Mouse (Mus musculus): Measurements from ENCODE around the gene Vmn1r23. TPM values are rescaled to one million over a fixed set of nuclear protein-coding genes. Genes with fewer than 3 reads are reported as not detected.
"Not testable (repeated sequence)": the region's sequence is repeated elsewhere in the genome, so short reads cannot be mapped to it uniquely, and the experiment has no call there.

Gene Vmn1r23
- total RNA-seq (2012; rRNA removed) = not detected in 2 replicates
- polyA plus RNA-seq (2012; ENCODE audit: insufficient read depth in 1 of 2, insufficient read length in 2 of 2, low read depth in 1 of 2, low replicate concordance in 2 of 2, missing spikeins in 1 of 2) = not detected

DNA sequence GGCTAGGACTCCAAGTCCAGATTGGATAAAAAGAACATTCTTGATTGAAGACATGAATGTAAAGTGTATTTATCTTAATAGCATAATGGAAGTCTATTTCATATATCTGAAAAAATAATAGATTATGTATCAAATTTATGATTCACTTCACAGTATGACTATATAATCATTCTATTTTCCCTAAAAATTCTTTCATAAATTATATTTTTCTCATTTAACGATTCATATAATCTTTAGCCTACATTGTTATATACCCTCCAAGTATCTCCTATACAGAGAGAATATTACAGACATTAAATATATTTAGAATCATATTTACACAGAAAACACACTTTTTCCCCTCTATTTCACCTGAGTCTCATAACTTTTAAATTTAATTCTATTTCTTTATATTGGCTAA is at the start of gene Vmn1r23:
TSS of gene Vmn1r23 (minus strand) at position 101 of the 400 bp plus-strand sequence.
- no peak for TF ChIP-seq GATA1 (IDR thresholded peaks at IDR 0.05; ENCODE audit: low read depth, low read length)
- no peak for TF ChIP-seq HCFC1 (IDR thresholded peaks at IDR 0.05; ENCODE audit: low read depth, low read length)
- no peak for TF ChIP-seq TBP (IDR thresholded peaks at IDR 0.05; ENCODE audit: low read depth, low read length)
- TF ChIP-seq POLR2AphosphoS2 (IDR thresholded peaks at IDR 0.05; ENCODE audit: low read length) = no peak
- TF ChIP-seq MAFK (IDR thresholded peaks at IDR 0.05; ENCODE audit: borderline replicate concordance, low read depth, low read length) = no peak
- no peak for TF ChIP-seq E2F4 (IDR thresholded peaks at IDR 0.05; ENCODE audit: borderline replicate concordance, low read depth, low read length)
- TF ChIP-seq MXI1 (IDR thresholded peaks at IDR 0.05; ENCODE audit: low read depth, low read length) = no peak
- no peak for TF ChIP-seq NRF1 (IDR thresholded peaks at IDR 0.05; ENCODE audit: insufficient read depth, low read depth, low read length, poor library complexity, severe bottlenecking)
- no peak for TF ChIP-seq CHD2 (IDR thresholded peaks at IDR 0.05; ENCODE audit: low read length)
- no peak for TF ChIP-seq ETS1 (IDR thresholded peaks at IDR 0.05; ENCODE audit: low read depth, low read length)
- TF ChIP-seq SIN3A (IDR thresholded peaks at IDR 0.05; ENCODE audit: low read length) = no peak
- TF ChIP-seq TCF12 (IDR thresholded peaks at IDR 0.05; ENCODE audit: low read depth, low read length) = no peak
- no peak for TF ChIP-seq MYB (IDR thresholded peaks at IDR 0.05; ENCODE audit: low read depth, low read length)
- TF ChIP-seq POLR2A (IDR thresholded peaks at IDR 0.05; ENCODE audit: control insufficient read depth in 1 of 2, insufficient read depth in 1 of 2, low read depth in 1 of 2, low read length in 2 of 2, poor library complexity in 1 of 2) = no peak
- TF ChIP-seq JUND (IDR thresholded peaks at IDR 0.05; ENCODE audit: low read depth, low read length) = no peak
- no peak for TF ChIP-seq RAD21 (IDR thresholded peaks at IDR 0.05; ENCODE audit: low read depth, low read length)
- no peak for TF ChIP-seq SMC3 (IDR thresholded peaks at IDR 0.05; ENCODE audit: low read depth, low read length)
- no peak for TF ChIP-seq ELF1 (IDR thresholded peaks at IDR 0.05; ENCODE audit: low read depth, low read length)
- no peak for TF ChIP-seq MEF2A (IDR thresholded peaks at IDR 0.05; ENCODE audit: extremely low read depth, insufficient replicate concordance, low read depth, low read length, poor library complexity, severe bottlenecking)
- Histone ChIP-seq H3K36me3 (ENCODE audit: control insufficient read depth in 1 of 2, insufficient read depth in 2 of 2, low read length in 2 of 2) (no peaks in the 10 kb centered on the region), H3K4me1 (ENCODE audit: control insufficient read depth in 1 of 2, insufficient read depth in 2 of 2, low read length in 2 of 2) (no peaks in the 10 kb centered on the region), H3K79me2 (ENCODE audit: control insufficient read depth, insufficient read depth, low read length, poor library complexity) (no peaks in the 10 kb centered on the region), H3K27ac (ENCODE audit: control insufficient read depth, low read depth, low read length) (no peak within 1 kb of the TSS), H3K9ac (ENCODE audit: control insufficient read depth, low read depth, low read length, poor library complexity, severe bottlenecking) (no peak within 1 kb of the TSS), H3K27me3 (ENCODE audit: control insufficient read depth in 1 of 2, insufficient read depth in 2 of 2, low read length in 2 of 2) (no peaks in the 10 kb centered on the region), H3K9me3 (replicated peaks; ENCODE audit: insufficient read depth, low read length) (no peaks in the 10 kb centered on the region), H3K4me3 (ENCODE audit: control insufficient read depth in 1 of 2, insufficient read depth in 1 of 2, low read depth in 2 of 2, low read length in 2 of 2) (no peak within 1 kb of the TSS)
- DNase-seq (ENCODE audit: low read depth, low spot score) = no peak

DNA sequence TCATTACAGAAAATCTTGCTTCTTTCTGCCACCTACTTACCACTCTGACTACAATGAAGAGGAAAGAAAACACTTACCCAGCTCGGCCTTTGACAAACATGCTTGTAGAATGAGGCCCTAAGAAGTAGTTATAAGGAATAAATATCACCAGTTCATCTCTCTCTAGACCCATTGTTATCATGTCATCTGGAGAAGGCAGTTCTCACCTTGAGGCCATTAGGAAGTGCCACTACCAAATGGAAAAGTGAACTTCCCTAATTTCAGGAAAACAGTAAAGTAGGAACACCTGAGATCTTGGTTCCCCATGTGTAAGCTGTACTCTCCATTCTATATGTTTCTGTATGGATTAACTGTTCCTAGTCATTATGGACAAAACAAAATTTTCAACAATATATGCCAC is 34.8 kb upstream of the Vmn1r23 start, which contains the start of gene Vmn1r24:
TSS of gene Vmn1r24 (minus strand) at position 101 of the 400 bp plus-strand sequence.
- H3K27ac ChIP-seq (ENCODE audit: control insufficient read depth, low read depth, low read length); DNase-seq (ENCODE audit: low read depth, low spot score); H3K36me3 ChIP-seq (ENCODE audit: control insufficient read depth in 1 of 2, insufficient read depth in 2 of 2, low read length in 2 of 2); H3K27me3 ChIP-seq (ENCODE audit: control insufficient read depth in 1 of 2, insufficient read depth in 2 of 2, low read length in 2 of 2); H3K79me2 ChIP-seq (ENCODE audit: control insufficient read depth, insufficient read depth, low read length, poor library complexity); H3K4me1 ChIP-seq (ENCODE audit: control insufficient read depth in 1 of 2, insufficient read depth in 2 of 2, low read length in 2 of 2); H3K4me3 ChIP-seq (ENCODE audit: control insufficient read depth in 1 of 2, insufficient read depth in 1 of 2, low read depth in 2 of 2, low read length in 2 of 2); H3K9ac ChIP-seq (ENCODE audit: control insufficient read depth, low read depth, low read length, poor library complexity, severe bottlenecking); H3K9me3 ChIP-seq (replicated peaks; ENCODE audit: insufficient read depth, low read length): not testable (repeated sequence)
